Mouse (Mus musculus): ENCODE data around the gene Llph.

GRCm38 (mm10) chr10:120252800-120253199, 25.9 kb downstream of the Llph start:
- no peak for TF ChIP-seq CTCF (IDR thresholded peaks at IDR 0.05; ENCODE audit: control insufficient read depth, insufficient read depth, insufficient replicate concordance, low read depth, low read length)
- TF ChIP-seq POLR2A (IDR thresholded peaks at IDR 0.05; ENCODE audit: control insufficient read depth, low read depth, low read length): no peak

Measured in testis, adult 2 months (tissue).